Mouse (Mus musculus) liver, embryonic 14.5 days (tissue): ENCODE results near the gene Pex7. TPM values are rescaled to one million over a fixed set of nuclear protein-coding genes. Genes with fewer than 3 reads are reported as not detected.
A peak's percentile ranks its signal among the peaks of the same experiment; 100 is the strongest.

Source experiments
- ATAC-seq: fragments of 200-750 bp; cut with Nextera tagmentation; 2 replicates; pipeline ENCODE4 v1.8.0; 2017; ENCODE audit warnings: moderate number of reproducible peaks, mild to moderate bottlenecking, moderate library complexity; ENCODE audit not compliant: insufficient read depth
- DNase-seq, 3 experiments: peaks; one replicate each; pipeline ENCODE4 v3.0.0-alpha.2; 2012 to 2013; ENCODE audit warnings: low read depth in 3 of 3, low spot score in 3 of 3
- H3K27ac ChIP-seq: fragments of 300-500 bp; sonication (generic); 2 replicates; pipeline ENCODE4 v1.5.1; 2014; ENCODE audit warnings: moderate library complexity, mild to moderate bottlenecking, control low read depth, inconsistent platforms
- H3K27me3 ChIP-seq: fragments of 300-500 bp; sonication (generic); 2 replicates; pipeline ENCODE4 v1.6.1; 2014; ENCODE audit warnings: mild to moderate bottlenecking, low read length, moderate library complexity; ENCODE audit not compliant: control insufficient read depth, insufficient read depth
- H3K36me3 ChIP-seq: fragments of 300-500 bp; sonication (generic); replicated peaks from 2 replicates; pipeline ENCODE4 v1.6.1; 2014; ENCODE audit warnings: low read depth; ENCODE audit not compliant: control insufficient read depth, insufficient read depth
- H3K4me1 ChIP-seq, 2 experiments: fragments of 200-500 bp in 1 of 2; fragments of 300-500 bp in 1 of 2; sonication (generic) in 1 of 2; replicated peaks; 2 replicates each; pipeline ENCODE4 v1.6.1; 2012 to 2014; ENCODE audit warnings: antibody characterized with exemption in 1 of 2, inconsistent platforms in 1 of 2, low read length in 1 of 2; ENCODE audit not compliant: control insufficient read depth in 2 of 2, insufficient read depth in 2 of 2
- H3K4me2 ChIP-seq: fragments of 300-500 bp; sonication (generic); 2 replicates; pipeline ENCODE4 v1.6.1; 2014; ENCODE audit warnings: low read depth, mild to moderate bottlenecking, control low read depth, moderate library complexity
- H3K4me3 ChIP-seq, 2 experiments: fragments of 200-500 bp in 1 of 2; fragments of 300-500 bp in 1 of 2; sonication (generic) in 1 of 2; 2 replicates each; pipeline ENCODE4 v1.5.1; 2012 to 2014; ENCODE audit warnings: low read depth in 2 of 2, low read length in 2 of 2, mild to moderate bottlenecking in 2 of 2, control low read depth in 1 of 2, inconsistent platforms in 1 of 2, moderate library complexity in 1 of 2; ENCODE audit not compliant: insufficient read depth in 1 of 2
- H3K9ac ChIP-seq: fragments of 300-500 bp; sonication (generic); replicated peaks from 2 replicates; pipeline ENCODE4 v1.6.1; 2014; ENCODE audit warnings: mild to moderate bottlenecking, control low read depth, moderate library complexity
- H3K9me3 ChIP-seq: fragments of 300-500 bp; sonication (generic); 2 replicates; pipeline ENCODE4 v1.6.1; 2016; ENCODE audit warnings: low read length, mixed read lengths; ENCODE audit not compliant: control insufficient read depth
- CTCF ChIP-seq: IDR thresholded peaks from 2 replicates; pipeline ENCODE4 v1.5.1; 2016; ENCODE audit warnings: antibody characterized with exemption, low read depth, control low read depth
- EP300 ChIP-seq: IDR thresholded peaks from 2 replicates; pipeline ENCODE4 v1.6.1; 2016; ENCODE audit warnings: antibody characterized with exemption, low read depth
- WGBS: fragments of 180-500 bp; shearing (Covaris S2); extraction: QIAGEN DNeasy Blood & Tissue Kit; methylation state at CpG from one replicate; pipeline ENCODE4 v1.1.7; 2014; ENCODE audit not compliant: insufficient replicate concordance; 5-methylcytosine and 5-hydroxymethylcytosine counted together
- polyA plus RNA-seq, 2 experiments: library from polyadenylated mRNA; depleted of rRNA in 1 of 2; stranded (reverse) in 1 of 2; unstranded in 1 of 2; fragments of >200 nt; fragmentation: Nextera tagmentation in 1 of 2; extraction: Ambion mirVana in 1 of 2; gene quantifications; 2 replicates each; pipeline versions ENCODE4 v1.2.1 to v1.2.3; 2012 to 2014

Pex7 gene
- polyA plus RNA-seq, 2 experiments, result 13.3 to 30.8 TPM

DNA sequence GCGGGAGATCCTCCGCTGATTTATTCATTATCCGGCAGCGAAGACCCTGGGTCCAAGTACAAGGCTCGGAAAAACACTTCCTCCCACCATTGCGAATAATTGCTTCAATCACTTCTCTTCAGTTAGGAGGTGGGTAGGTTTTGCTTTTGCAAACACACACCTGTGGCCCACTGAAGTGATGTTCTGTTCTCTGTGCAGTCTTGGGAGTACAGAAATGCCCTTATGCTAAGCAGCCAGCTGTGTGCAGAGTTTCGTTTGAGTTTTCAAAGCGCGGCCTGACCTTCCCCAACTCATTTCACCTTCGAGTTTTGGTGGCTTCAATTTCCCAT is 27.8 kb upstream of the Pex7 start:
- TF ChIP-seq CTCF (no peak), EP300 (no peak)
- no peak overlapping the region for H3K27ac ChIP-seq
- ATAC-seq, result no peak
- H3K4me1 ChIP-seq, result peaks cover 0 to 6% of the 10 kb centered on the region in 2 experiments; a peak in 2 of 4 replicates
- H3K36me3 ChIP-seq, result no peaks in the 10 kb centered on the region
- peak overlapping the region; percentile 67 for H3K4me2 ChIP-seq
- WGBS, result 2% methylated on average over 10 of the region's 10 CpGs
- no peak for DNase-seq
- peaks cover 33% of the 10 kb centered on the region for H3K27me3 ChIP-seq
- H3K9me3 ChIP-seq, result no peaks in the 10 kb centered on the region
- H3K9ac ChIP-seq, result no peak overlapping the region
- peak overlapping the region; percentile 61 to 65 for H3K4me3 ChIP-seq

DNA sequence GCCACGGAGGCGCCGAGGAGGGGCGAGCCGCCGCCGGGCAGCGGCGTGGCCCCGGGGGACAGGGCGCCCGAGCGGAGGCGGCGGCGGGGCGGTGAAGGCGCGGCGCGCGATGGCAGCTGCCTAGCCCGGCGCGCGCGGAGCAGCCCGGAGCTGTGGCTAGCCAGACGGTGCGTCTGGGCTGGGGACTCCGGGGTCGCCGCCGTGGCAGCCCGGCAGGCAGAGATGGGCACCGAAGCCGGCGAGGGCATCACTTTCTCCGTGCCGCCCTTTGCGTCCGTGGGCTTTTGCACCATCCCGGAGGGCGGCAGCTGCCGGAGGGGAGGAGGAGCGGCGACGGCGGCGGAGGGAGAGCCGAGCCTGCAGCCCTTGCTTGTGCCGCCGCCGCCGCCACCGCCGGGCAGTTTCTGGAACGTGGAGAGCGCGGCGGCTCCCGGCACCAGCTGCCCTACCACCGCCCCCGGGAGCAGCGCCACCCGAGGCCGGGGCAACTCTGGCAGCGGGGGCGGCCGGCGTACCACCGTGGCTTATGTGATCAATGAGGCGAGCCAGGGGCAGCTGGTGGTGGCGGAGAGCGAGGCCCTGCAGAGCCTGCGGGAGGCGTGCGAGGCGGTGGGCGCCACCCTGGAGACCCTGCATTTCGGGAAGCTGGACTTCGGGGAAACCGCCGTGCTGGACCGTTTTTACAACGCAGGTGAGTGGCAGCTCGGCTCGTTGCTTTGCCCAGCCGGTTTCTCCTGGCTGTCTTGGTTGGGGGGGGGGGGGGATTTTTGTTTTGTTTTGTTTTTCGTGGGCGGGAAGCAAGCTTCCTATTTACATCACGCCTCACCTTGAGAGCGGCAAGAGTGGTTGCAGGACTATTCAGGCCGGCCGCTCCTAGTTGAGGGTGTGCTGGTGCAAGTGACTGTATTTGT is 27.1 kb upstream of the Pex7 start, which contains the start of gene Map3k5:
Gene Map3k5, plus strand, starts transcription at position 89 of the 911 bp plus-strand sequence.
- ATAC-seq (peak; percentile 60), DNase-seq (no peak)
- H3K27me3 ChIP-seq, result peaks cover 33% of the 10 kb centered on the region
- H3K4me2 ChIP-seq, result peak within 1 kb of the TSS; percentile 67
- H3K4me3 ChIP-seq, result peak within 1 kb of the TSS; percentile 61 to 65
- H3K4me1 ChIP-seq, result peaks cover 0 to 4% of the 10 kb centered on the region in 2 experiments; a peak in 2 of 4 replicates
- WGBS, result under 1% methylated on average over 78 of the region's 95 CpGs
- TF ChIP-seq EP300 (no peak), CTCF (peak; percentile 17; the same call in 1 of the 2 replicates)
- H3K9ac ChIP-seq, result peak within 1 kb of the TSS; percentile 1; the same call in 1 of the 2 replicates
- no peak within 1 kb of the TSS for H3K27ac ChIP-seq
- no peaks in the 10 kb centered on the region for H3K9me3 ChIP-seq
- no peaks in the 10 kb centered on the region for H3K36me3 ChIP-seq

DNA sequence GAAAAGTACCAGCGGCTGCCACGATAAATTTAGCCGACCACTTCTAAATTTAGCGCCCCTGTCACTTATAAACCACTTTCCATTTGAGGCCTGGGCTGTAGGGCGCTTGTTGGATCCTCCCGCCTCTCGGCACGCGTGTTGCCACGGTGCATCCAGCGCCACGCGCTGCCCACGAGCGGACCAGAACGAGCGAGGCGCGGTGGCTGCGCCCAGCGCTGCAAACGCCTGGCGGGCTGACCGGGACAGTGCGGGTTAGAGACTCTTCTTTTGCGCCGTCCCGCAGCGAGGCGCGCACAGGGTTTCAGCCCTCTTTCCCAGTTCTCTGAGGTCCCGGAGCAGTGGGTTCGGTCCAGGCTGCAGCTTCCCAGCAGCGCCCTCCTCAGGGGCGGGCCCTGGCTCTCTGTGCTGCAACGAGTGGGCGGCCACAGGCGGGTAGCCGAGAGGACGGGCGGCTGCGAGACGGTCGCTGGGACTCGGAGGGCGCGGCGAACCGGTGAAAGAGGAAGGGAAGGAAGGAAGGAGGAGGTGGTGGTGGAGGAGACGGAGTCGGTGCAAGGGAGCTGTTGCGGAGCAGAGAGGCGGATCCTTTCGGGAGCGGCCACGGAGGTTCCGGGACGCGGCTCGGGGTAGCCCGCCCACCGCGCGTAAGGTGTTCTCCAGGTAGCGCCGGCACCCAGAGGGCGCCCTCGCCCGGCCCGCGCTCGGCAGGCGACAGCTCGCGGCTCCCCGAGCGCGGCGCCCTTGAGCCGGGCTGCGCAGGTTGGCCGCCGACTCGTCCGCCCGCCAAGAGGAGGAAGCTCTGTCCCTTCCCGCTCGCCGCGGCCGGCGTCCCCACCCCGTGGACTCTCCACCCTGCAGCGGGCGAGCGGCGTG is 26.3 kb upstream of the Pex7 start:
- DNase-seq (peak in 1 of 3 experiments; percentile 17), ATAC-seq (peak; percentile 83)
- Histone ChIP-seq H3K36me3 (no peaks in the 10 kb centered on the region), H3K9ac (peak overlapping the region; percentile 1; the same call in 1 of the 2 replicates), H3K27me3 (peaks cover 33% of the 10 kb centered on the region), H3K27ac (no peak overlapping the region), H3K4me1 (no peaks in the 10 kb centered on the region; a peak in 2 of 4 replicates), H3K9me3 (no peaks in the 10 kb centered on the region), H3K4me3 (peak overlapping the region; percentile 61 to 65), H3K4me2 (peak overlapping the region; percentile 67)
- TF ChIP-seq CTCF (0 out of 2 replicates have a peak, but pooled peaks have one; percentile 26), EP300 (no peak)
- under 1% methylated on average over 89 of the region's 97 CpGs for WGBS

DNA sequence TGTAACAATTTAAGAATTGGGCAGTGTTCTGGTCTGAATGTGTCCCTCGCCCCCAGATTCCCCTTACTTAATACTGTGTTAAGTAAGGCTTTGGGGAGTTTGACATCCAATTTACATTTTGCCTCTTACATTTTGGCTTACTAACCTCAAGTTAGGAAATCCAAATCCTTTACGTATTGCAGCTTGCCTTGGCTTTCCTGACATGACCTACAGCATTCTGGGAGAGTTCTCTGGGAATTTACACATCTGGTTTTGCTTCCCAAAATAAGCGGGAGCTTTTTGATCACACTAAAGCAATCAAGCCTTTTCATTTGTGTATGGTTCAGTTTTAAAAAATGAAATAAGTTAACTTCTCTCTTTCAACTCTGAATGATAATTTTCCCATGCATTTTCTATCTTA is 25.5 kb upstream of the Pex7 start:
- Histone ChIP-seq H3K9me3 (no peaks in the 10 kb centered on the region), H3K27me3 (peaks cover 33% of the 10 kb centered on the region), H3K9ac (no peak overlapping the region), H3K27ac (no peak overlapping the region), H3K4me1 (no peaks in the 10 kb centered on the region; a peak in 1 of 4 replicates), H3K36me3 (no peaks in the 10 kb centered on the region), H3K4me3 (peak overlapping the region in 1 of 2 experiments; percentile 61; a peak in 1 of 4 replicates), H3K4me2 (peak overlapping the region; percentile 67)
- ATAC-seq (no peak), DNase-seq (no peak)
- TF ChIP-seq EP300, result no peak
- TF ChIP-seq CTCF, result no peak
- 48% methylated on average over 3 of the region's 3 CpGs for WGBS
